Mouse (Mus musculus) heart, postnatal 0 days (tissue): Measurements from ENCODE around the gene Ifrd2. TPM values are rescaled to one million over a fixed set of nuclear protein-coding genes. Genes with fewer than 3 reads are reported as not detected.
"Not testable (repeated sequence)": the region's sequence is repeated elsewhere in the genome, so short reads cannot be mapped to it uniquely, and the experiment has no call there.

Experiments used
- ATAC-seq: fragments of 200-750 bp; cut with Nextera tagmentation; 2 replicates; pipeline ENCODE4 v1.8.0; 2017; ENCODE audit warnings: low read depth, moderate number of reproducible peaks, moderate library complexity; ENCODE audit not compliant: insufficient read depth
- DNase-seq: peaks from one replicate; pipeline ENCODE4 v3.0.0-alpha.2; 2016; ENCODE audit warnings: low spot score
- H3K27ac ChIP-seq: fragments of 300-500 bp; sonication (generic); 2 replicates; pipeline ENCODE4 v1.5.1; 2014; ENCODE audit warnings: low read depth, mild to moderate bottlenecking
- H3K27me3 ChIP-seq: fragments of 300-500 bp; sonication (generic); 2 replicates; pipeline ENCODE4 v1.6.1; 2014; ENCODE audit warnings: low read length, mixed read lengths; ENCODE audit not compliant: control insufficient read depth, insufficient read depth
- H3K36me3 ChIP-seq: fragments of 300-500 bp; sonication (generic); replicated peaks from 2 replicates; pipeline ENCODE4 v1.6.1; 2014; ENCODE audit warnings: low read length, mixed read lengths; ENCODE audit not compliant: control insufficient read depth, insufficient read depth
- H3K4me1 ChIP-seq: fragments of 300-500 bp; sonication (generic); 2 replicates; pipeline ENCODE4 v1.6.1; 2014; ENCODE audit warnings: antibody characterized with exemption; ENCODE audit not compliant: control insufficient read depth, insufficient read depth
- H3K4me2 ChIP-seq: fragments of 300-500 bp; sonication (generic); 2 replicates; pipeline ENCODE4 v1.6.1; 2014; ENCODE audit warnings: low read depth, mild to moderate bottlenecking, low read length, moderate library complexity
- H3K4me3 ChIP-seq: fragments of 300-500 bp; sonication (generic); 2 replicates; pipeline ENCODE4 v1.5.1; 2014; ENCODE audit warnings: low read depth, low read length
- H3K9ac ChIP-seq: fragments of 300-500 bp; sonication (generic); replicated peaks from 2 replicates; pipeline ENCODE4 v1.6.1; 2014; ENCODE audit warnings: low read depth, low read length, mixed read lengths
- H3K9me3 ChIP-seq: fragments of 300-500 bp; sonication (generic); replicated peaks from 2 replicates; pipeline ENCODE4 v1.6.1; 2016; ENCODE audit warnings: low read length; ENCODE audit not compliant: control insufficient read depth
- CTCF ChIP-seq: IDR thresholded peaks from 2 replicates; pipeline ENCODE4 v1.5.1; 2016; ENCODE audit warnings: antibody characterized with exemption, control low read depth, low read depth
- EP300 ChIP-seq: IDR thresholded peaks from 2 replicates; pipeline ENCODE4 v1.6.1; 2016; ENCODE audit warnings: antibody characterized with exemption, low read depth
- WGBS: fragments of 180-500 bp; shearing (Covaris S2); extraction: QIAGEN DNeasy Blood & Tissue Kit; methylation state at CpG from one replicate; pipeline ENCODE4 v1.1.7; 2014; 5-methylcytosine and 5-hydroxymethylcytosine counted together
- polyA plus RNA-seq: library from polyadenylated mRNA; unstranded; fragments of >200 nt; fragmentation: Nextera tagmentation; extraction: Ambion mirVana; gene quantifications from 2 replicates; pipeline ENCODE4 v1.2.1, GENCODE M21; 2015
- total RNA-seq: library from RNA; depleted of rRNA; stranded (reverse); fragments of >200 nt; gene quantifications from 2 replicates; pipeline ENCODE4 v1.2.3, GENCODE M21; 2014; ENCODE audit warnings: low replicate concordance

Ifrd2 gene
- total and polyA plus RNA-seq, 2 experiments from 2014 or later, result 28.6 to 31.2 TPM

DNA sequence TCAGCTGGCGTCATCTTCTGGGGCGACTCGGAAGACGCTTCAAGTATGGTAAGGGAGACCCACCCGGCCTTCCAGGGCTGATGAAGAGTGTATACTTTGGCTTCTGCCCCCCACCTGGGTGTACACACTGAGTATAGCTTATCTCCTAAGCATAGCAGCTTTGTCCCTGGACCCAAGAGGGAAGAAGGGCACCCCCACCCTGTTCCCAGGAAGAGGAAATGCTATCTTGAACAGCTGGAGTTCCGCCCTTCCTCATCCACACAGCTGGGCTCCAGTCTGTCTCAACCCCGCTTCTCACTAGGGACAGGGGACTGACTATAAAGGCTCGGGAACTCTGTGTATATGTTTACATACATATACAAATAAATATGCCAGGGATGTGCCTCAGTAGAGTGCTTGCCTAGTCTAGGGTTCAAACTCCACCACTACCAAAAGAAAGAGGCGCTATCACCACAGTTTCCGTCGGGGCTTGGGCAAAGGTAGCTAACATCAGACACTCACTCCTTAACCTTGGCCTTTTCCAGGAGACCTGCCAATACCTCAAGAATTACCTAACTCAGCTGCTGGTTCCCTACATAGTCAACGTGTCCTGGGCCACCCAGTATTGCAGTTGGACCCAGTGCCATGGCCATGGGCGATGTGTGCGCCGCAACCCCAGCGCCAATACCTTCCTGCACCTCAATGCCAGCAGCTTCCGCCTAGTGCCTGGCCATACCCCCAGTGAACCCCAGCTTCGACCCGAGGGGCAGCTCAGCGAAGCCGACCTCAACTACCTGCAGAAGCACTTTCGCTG, 15.7 kb upstream of the Ifrd2 start:
- DNase-seq (no peak), ATAC-seq (no peak)
- peak overlapping the region; percentile 56 for H3K27ac ChIP-seq
- H3K4me1 ChIP-seq, result peaks cover 25% of the 10 kb centered on the region
- H3K9ac ChIP-seq, result no peak overlapping the region; the same call in 1 of the 2 replicates
- H3K4me3 ChIP-seq, result peak overlapping the region; percentile 76
- peaks cover 27% of the 10 kb centered on the region for H3K36me3 ChIP-seq
- TF ChIP-seq CTCF, result no peak
- TF ChIP-seq EP300, result no peak
- H3K27me3 ChIP-seq, result no peaks in the 10 kb centered on the region
- 82% methylated on average over 22 of the region's 22 CpGs for WGBS
- peak overlapping the region; percentile 76 for H3K4me2 ChIP-seq
- H3K9me3 ChIP-seq, result no peaks in the 10 kb centered on the region

DNA sequence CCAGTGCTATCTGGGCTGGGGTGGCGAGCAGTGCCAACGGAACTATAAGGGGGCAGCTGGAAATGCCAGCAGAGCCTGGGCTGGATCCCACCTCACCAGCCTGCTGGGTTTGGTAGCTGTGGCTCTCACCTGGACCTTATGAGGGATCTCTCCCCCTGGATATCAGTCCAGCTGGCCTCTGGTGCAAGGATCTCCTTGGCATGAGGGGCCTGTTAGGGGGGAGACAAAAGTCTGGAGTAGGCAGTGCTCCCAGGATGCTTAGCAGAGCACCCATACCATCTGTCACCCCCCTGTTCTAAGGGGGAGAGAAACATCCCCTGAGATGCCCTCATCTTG, 15.1 kb upstream of the Ifrd2 start:
- TF ChIP-seq EP300, result no peak
- no peak for TF ChIP-seq CTCF
- H3K27ac ChIP-seq, result no peak overlapping the region
- no peaks in the 10 kb centered on the region for H3K9me3 ChIP-seq
- H3K36me3 ChIP-seq, result peaks cover 27% of the 10 kb centered on the region
- WGBS, result 85% methylated on average over 2 of the region's 2 CpGs
- peaks cover 29% of the 10 kb centered on the region for H3K4me1 ChIP-seq
- H3K4me2 ChIP-seq, result no peak overlapping the region
- no peak overlapping the region for H3K9ac ChIP-seq
- H3K4me3 ChIP-seq, result no peak overlapping the region
- DNase-seq (no peak), ATAC-seq (no peak)
- no peaks in the 10 kb centered on the region for H3K27me3 ChIP-seq

DNA sequence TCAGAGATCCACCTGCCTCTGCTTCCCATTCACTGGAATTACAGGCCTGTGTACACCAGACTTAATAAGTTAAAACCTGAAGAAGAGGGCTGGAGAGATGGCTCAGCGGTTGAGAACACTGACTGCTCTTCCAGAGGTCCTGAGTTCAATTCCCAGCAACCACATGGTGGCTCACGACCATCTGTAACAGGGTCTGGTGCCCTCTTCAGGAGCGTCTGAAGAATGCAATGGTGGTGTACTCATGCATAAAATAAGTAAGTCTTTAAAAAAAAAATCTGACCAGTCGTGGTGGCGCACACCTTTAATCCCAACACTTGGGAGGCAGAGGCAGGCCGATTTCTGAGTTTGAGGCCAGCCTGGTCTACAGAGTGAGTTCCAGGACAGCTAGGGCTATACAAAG, 13.7 kb upstream of the Ifrd2 start:
- WGBS, result 90% methylated on average over 6 of the region's 6 CpGs
- H3K9me3 ChIP-seq, ATAC-seq, H3K9ac ChIP-seq, H3K4me3 ChIP-seq, H3K4me2 ChIP-seq, H3K27ac ChIP-seq, DNase-seq, H3K27me3 ChIP-seq: not testable (repeated sequence)
- peaks cover 27% of the 10 kb centered on the region for H3K36me3 ChIP-seq
- H3K4me1 ChIP-seq, result peaks cover 25% of the 10 kb centered on the region

DNA sequence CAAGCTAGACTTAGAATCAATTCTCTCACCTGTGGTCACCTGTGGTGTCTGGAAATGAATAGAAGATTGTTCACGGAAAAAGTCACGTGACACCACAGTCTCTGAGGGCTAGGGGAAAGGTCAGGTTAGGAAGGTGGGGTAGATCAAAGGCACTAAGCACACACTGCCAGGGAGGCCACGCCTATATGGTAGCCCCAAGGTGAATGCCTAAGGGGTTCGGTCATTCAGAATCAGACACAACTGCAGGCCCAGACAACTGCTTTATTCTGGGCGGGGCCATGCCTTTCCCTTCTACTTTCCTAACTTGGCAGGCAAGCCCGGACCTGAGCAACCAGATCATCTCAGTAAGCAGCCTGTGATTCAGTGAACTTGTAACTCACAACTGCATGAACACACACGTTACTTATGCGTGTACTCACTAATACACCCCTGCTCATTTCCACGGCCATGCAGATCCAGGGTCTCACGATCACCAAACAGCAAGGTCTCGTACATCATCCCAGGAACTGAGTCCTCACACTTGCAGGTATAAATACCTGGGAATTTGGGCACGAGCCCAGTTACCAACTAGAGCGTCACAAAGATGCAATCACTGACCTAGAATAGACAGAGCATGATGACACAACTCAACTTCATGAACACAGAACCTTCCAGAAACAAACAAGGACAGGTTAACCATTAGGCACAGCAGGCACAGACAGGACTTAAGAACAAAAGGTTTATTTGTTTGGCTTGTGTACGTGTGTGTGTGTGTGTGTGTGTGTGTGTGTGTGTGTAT, 11.7 kb upstream of the Ifrd2 start:
- H3K27ac ChIP-seq, result peak overlapping the region; percentile 71
- no peak overlapping the region for H3K9ac ChIP-seq
- DNase-seq (no peak), ATAC-seq (no peak)
- H3K4me2 ChIP-seq, result no peak overlapping the region
- H3K9me3 ChIP-seq, result no peaks in the 10 kb centered on the region
- peaks cover 27% of the 10 kb centered on the region for H3K36me3 ChIP-seq
- peaks cover 17% of the 10 kb centered on the region for H3K4me1 ChIP-seq
- H3K4me3 ChIP-seq, result no peak overlapping the region
- TF ChIP-seq EP300 (no peak), CTCF (no peak)
- WGBS, result 73% methylated on average over 14 of the region's 14 CpGs
- no peaks in the 10 kb centered on the region for H3K27me3 ChIP-seq

DNA sequence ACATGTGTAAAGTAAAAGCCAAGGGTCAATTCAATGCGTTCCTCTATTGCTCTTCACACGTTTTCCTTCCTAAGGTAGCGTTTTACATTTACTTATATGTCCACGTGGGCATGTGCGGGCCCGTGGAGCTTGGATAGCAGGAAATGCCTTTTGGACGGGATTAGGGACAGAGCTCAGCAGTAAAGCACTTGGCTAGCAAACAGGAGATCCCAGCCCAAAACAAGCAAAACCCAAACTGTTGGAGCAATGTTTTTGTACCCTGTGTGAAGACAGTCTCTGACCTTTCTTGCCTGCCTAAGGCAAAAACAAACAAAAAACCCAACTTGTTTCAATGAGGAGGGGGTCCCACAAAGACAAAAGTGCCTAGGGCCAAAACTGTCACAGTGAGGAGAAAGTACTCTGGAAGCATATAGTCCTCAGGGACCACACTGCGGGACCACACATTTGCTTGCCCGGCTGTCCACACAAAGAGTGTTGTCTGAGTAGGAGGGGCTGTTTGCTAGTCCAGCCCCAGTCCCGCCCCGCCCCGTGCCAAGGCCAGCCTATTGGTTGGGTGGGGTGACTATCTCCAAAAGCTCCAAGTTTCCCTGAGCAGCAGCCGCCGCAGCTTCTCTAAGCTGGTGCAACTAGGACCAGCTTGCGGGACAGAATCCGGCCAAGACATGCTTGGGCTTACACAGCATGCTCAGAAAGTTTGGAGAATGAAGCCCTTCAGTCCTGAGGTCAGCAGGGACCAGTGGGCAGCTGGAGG, 10.9 kb upstream of the Ifrd2 start, which contains the start of gene Hyal1:
Hyal1 (plus strand) TSS at position 571 of the 751 bp plus-strand sequence.
- H3K4me2 ChIP-seq, result peak within 1 kb of the TSS; percentile 62

More for the DNA sequence above, 10.9 kb upstream of the Ifrd2 start, which contains the start of gene Hyal1:
- peak within 1 kb of the TSS; percentile 36 for H3K4me3 ChIP-seq
- no peaks in the 10 kb centered on the region for H3K9me3 ChIP-seq
- TF ChIP-seq EP300 (no peak), CTCF (no peak)
- DNase-seq, result peak; percentile 91
- ATAC-seq, result peak; percentile 70
- peaks cover 16% of the 10 kb centered on the region for H3K4me1 ChIP-seq
- H3K36me3 ChIP-seq, result peaks cover 24% of the 10 kb centered on the region
- H3K27me3 ChIP-seq, result no peaks in the 10 kb centered on the region
- peak within 1 kb of the TSS; percentile 71 for H3K27ac ChIP-seq
- peak within 1 kb of the TSS; percentile 43; the same call in 1 of the 2 replicates for H3K9ac ChIP-seq
- WGBS, result 26% methylated on average over 16 of the region's 16 CpGs
